Mouse (Mus musculus): ENCODE measurements at regions not wholly inside any gene's neighbourhood (a gene's known extent, or its start where the extent isn't known, plus 50 kb on each side); places are given as distances from the start of the nearest gene placed in this dataset.

GRCm38 (mm10) chr6:51364776-51365175, 67.7 kb upstream of the Nfe2l3 start:
- no peak overlapping the region for H3K4me2 ChIP-seq (ENCODE audit: low read length)
- H3K27ac ChIP-seq: no peak overlapping the region
- 49% methylated on average over 6 of the region's 6 CpGs for WGBS
- no peaks in the 10 kb centered on the region for H3K27me3 ChIP-seq (ENCODE audit: insufficient read depth, low read length)
- H3K4me3 ChIP-seq (replicated peaks; ENCODE audit: low read depth, low read length): no peak overlapping the region
- H3K4me1 ChIP-seq (replicated peaks; ENCODE audit: insufficient read depth, low read length): no peaks in the 10 kb centered on the region
- ATAC-seq (replicated peaks; ENCODE audit: low FRiP score, low read depth) (no peak), DNase-seq (ENCODE audit: low spot score) (no peak)
- no peaks in the 10 kb centered on the region for H3K36me3 ChIP-seq (ENCODE audit: insufficient read depth, low read length)
- H3K9ac ChIP-seq (ENCODE audit: low read depth, low read length): no peak overlapping the region
- H3K9me3 ChIP-seq (replicated peaks; ENCODE audit: low read length): no peaks in the 10 kb centered on the region
- no peak for TF ChIP-seq CTCF (IDR thresholded peaks at IDR 0.05; ENCODE audit: low read depth)

- H3K4me3 ChIP-seq (replicated peaks; ENCODE audit: low read depth, low read length): no peak overlapping the region
- H3K4me1 ChIP-seq (replicated peaks; ENCODE audit: insufficient read depth, low read length): no peaks in the 10 kb centered on the region
- ATAC-seq (replicated peaks; ENCODE audit: low FRiP score, low read depth) (no peak), DNase-seq (ENCODE audit: low spot score) (no peak)
- H3K4me2 ChIP-seq (ENCODE audit: low read length): no peak overlapping the region
- no peak overlapping the region for H3K9ac ChIP-seq (ENCODE audit: low read depth, low read length)
- H3K27me3 ChIP-seq (ENCODE audit: insufficient read depth, low read length): no peaks in the 10 kb centered on the region
- H3K27ac ChIP-seq: no peak overlapping the region
- H3K9me3 ChIP-seq (replicated peaks; ENCODE audit: low read length): no peaks in the 10 kb centered on the region
- no peak for TF ChIP-seq CTCF (IDR thresholded peaks at IDR 0.05; ENCODE audit: low read depth)
- 67% methylated on average over 6 of the region's 6 CpGs for WGBS
- H3K36me3 ChIP-seq (ENCODE audit: insufficient read depth, low read length): no peaks in the 10 kb centered on the region
Measured at GRCm38 (mm10) chr6:51369771-51370170, 62.7 kb upstream of the Nfe2l3 start.

GRCm38 (mm10) chr6:51372357-51372756, 60.1 kb upstream of the Nfe2l3 start:
- no peak for TF ChIP-seq CTCF (IDR thresholded peaks at IDR 0.05; ENCODE audit: low read depth)
- no peaks in the 10 kb centered on the region for H3K4me1 ChIP-seq (replicated peaks; ENCODE audit: insufficient read depth, low read length)
- WGBS: 52% methylated on average over 7 of the region's 7 CpGs
- no peaks in the 10 kb centered on the region for H3K27me3 ChIP-seq (ENCODE audit: insufficient read depth, low read length)
- ATAC-seq (replicated peaks; ENCODE audit: low FRiP score, low read depth): no peak
- no peak for DNase-seq (ENCODE audit: low spot score)
- H3K27ac ChIP-seq: no peak overlapping the region
- no peaks in the 10 kb centered on the region for H3K36me3 ChIP-seq (ENCODE audit: insufficient read depth, low read length)
- no peak overlapping the region for H3K9ac ChIP-seq (ENCODE audit: low read depth, low read length)
- no peak overlapping the region for H3K4me3 ChIP-seq (replicated peaks; ENCODE audit: low read depth, low read length)
- H3K9me3 ChIP-seq (replicated peaks; ENCODE audit: low read length): no peaks in the 10 kb centered on the region
- no peak overlapping the region for H3K4me2 ChIP-seq (ENCODE audit: low read length)

GRCm38 (mm10) chr6:51378436-51378835, 54.0 kb upstream of the Nfe2l3 start:
- 90% methylated on average over 3 of the region's 3 CpGs for WGBS

GRCm38 (mm10) chr6:51379074-51379473, 53.4 kb upstream of the Nfe2l3 start:
- Histone ChIP-seq H3K9me3 (replicated peaks; ENCODE audit: low read length) (no peaks in the 10 kb centered on the region), H3K9ac (ENCODE audit: low read depth, low read length) (peak overlapping the region; percentile 52; the same call in 1 of the 2 replicates), H3K4me1 (replicated peaks; ENCODE audit: insufficient read depth, low read length) (no peaks in the 10 kb centered on the region), H3K4me3 (replicated peaks; ENCODE audit: low read depth, low read length) (peak overlapping the region; percentile 24; the same call in 1 of the 2 replicates), H3K4me2 (ENCODE audit: low read length) (peak overlapping the region; percentile 64), H3K36me3 (ENCODE audit: insufficient read depth, low read length) (no peaks in the 10 kb centered on the region), H3K27me3 (ENCODE audit: insufficient read depth, low read length) (no peaks in the 10 kb centered on the region), H3K27ac (peak overlapping the region; percentile 54; the same call in 1 of the 2 replicates)
- no peak for ATAC-seq (replicated peaks; ENCODE audit: low FRiP score, low read depth)
- 10% methylated on average over 5 of the region's 5 CpGs for WGBS
- peak; percentile 80 for DNase-seq (ENCODE audit: low spot score)
- TF ChIP-seq CTCF (IDR thresholded peaks at IDR 0.05; ENCODE audit: low read depth): no peak

More at GRCm38 (mm10) chr6:51378436-51378835, 54.0 kb upstream of the Nfe2l3 start:
- Histone ChIP-seq H3K9ac (ENCODE audit: low read depth, low read length) (no peak overlapping the region), H3K27me3 (ENCODE audit: insufficient read depth, low read length) (no peaks in the 10 kb centered on the region), H3K4me1 (replicated peaks; ENCODE audit: insufficient read depth, low read length) (no peaks in the 10 kb centered on the region), H3K27ac (no peak overlapping the region), H3K4me2 (ENCODE audit: low read length) (no peak overlapping the region), H3K9me3 (replicated peaks; ENCODE audit: low read length) (no peaks in the 10 kb centered on the region), H3K4me3 (replicated peaks; ENCODE audit: low read depth, low read length) (no peak overlapping the region), H3K36me3 (ENCODE audit: insufficient read depth, low read length) (no peaks in the 10 kb centered on the region)
- DNase-seq (ENCODE audit: low spot score) (no peak), ATAC-seq (replicated peaks; ENCODE audit: low FRiP score, low read depth) (no peak)
- no peak for TF ChIP-seq CTCF (IDR thresholded peaks at IDR 0.05; ENCODE audit: low read depth)

GRCm38 (mm10) chr6:51379560-51380274, 52.8 kb upstream of the Nfe2l3 start:
- whole genome bisulfite sequencing: 5% methylated on average over 36 of the region's 36 CpGs
- Histone ChIP-seq H3K36me3 (ENCODE audit: insufficient read depth, low read length) (no peaks in the 10 kb centered on the region), H3K9ac (ENCODE audit: low read depth, low read length) (peak overlapping the region; percentile 52; the same call in 1 of the 2 replicates), H3K4me1 (replicated peaks; ENCODE audit: insufficient read depth, low read length) (no peaks in the 10 kb centered on the region), H3K27ac (peak overlapping the region; percentile 54; the same call in 1 of the 2 replicates), H3K4me2 (ENCODE audit: low read length) (peak overlapping the region; percentile 64), H3K27me3 (ENCODE audit: insufficient read depth, low read length) (no peaks in the 10 kb centered on the region), H3K4me3 (replicated peaks; ENCODE audit: low read depth, low read length) (peak overlapping the region; percentile 24), H3K9me3 (replicated peaks; ENCODE audit: low read length) (no peaks in the 10 kb centered on the region)
- no peak for TF ChIP-seq CTCF (IDR thresholded peaks at IDR 0.05; ENCODE audit: low read depth)
- ATAC-seq (replicated peaks; ENCODE audit: low FRiP score, low read depth) (peak; percentile 73), DNase-seq (ENCODE audit: low spot score) (peak; percentile 76)

- Histone ChIP-seq H3K4me2 (ENCODE audit: low read length) (no peak overlapping the region), H3K36me3 (ENCODE audit: insufficient read depth, low read length) (no peaks in the 10 kb centered on the region), H3K27ac (no peak overlapping the region), H3K27me3 (ENCODE audit: insufficient read depth, low read length) (no peaks in the 10 kb centered on the region), H3K9me3 (replicated peaks; ENCODE audit: low read length) (no peaks in the 10 kb centered on the region), H3K9ac (ENCODE audit: low read depth, low read length) (no peak overlapping the region), H3K4me3 (replicated peaks; ENCODE audit: low read depth, low read length) (no peak overlapping the region), H3K4me1 (replicated peaks; ENCODE audit: insufficient read depth, low read length) (no peaks in the 10 kb centered on the region)
- WGBS: 82% methylated on average over 4 of the region's 4 CpGs
- ATAC-seq (replicated peaks; ENCODE audit: low FRiP score, low read depth) (no peak), DNase-seq (ENCODE audit: low spot score) (no peak)
- TF ChIP-seq CTCF (IDR thresholded peaks at IDR 0.05; ENCODE audit: low read depth): no peak
Measured at GRCm38 (mm10) chr6:51380275-51380575, 52.2 kb upstream of the Nfe2l3 start.
